Mouse (Mus musculus): Measurements from ENCODE around the gene Hyou1. TPM values are rescaled to one million over a fixed set of nuclear protein-coding genes. Genes with fewer than 3 reads are reported as not detected.

Gene Hyou1
- 246 and 320 TPM in 2 replicates for total RNA-seq (2012; rRNA removed)

DNA sequence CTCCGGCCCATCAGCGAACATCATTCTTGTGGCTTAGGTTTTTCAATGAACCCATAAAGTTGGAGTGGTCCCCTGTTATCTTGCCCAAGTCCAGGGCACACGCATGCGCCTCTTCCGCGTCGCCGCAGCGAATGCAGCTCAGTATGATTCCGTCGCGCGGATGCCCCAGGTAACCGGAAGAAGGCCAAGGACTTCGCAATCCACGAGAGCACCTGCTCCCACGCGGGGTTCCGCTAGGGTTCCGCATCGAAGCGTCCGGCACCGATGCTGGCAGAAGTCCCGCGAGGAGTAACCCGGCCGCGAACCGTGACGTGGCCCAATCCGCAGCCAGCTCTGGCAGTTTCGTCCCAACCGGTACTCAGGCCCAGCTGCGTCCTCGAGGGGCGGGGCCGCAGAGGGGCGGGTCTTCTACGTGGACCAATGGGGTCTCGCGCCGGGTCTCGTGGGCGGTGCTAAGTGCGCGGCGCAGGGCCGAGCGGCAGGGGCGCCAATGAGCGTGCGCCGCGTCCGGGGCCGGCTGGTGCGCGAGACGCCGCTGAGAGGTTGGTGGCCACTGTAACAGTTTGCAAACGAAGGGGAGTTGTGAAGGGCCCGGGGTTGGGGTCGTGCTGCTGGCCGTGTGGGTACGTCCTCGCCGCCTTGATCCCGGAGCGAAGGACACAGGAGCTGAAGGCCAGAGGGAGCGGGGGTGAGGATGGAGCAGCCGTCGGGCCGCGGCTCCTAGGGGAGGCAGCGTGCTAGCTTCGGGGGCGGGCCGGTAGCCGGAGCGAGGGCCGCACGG, at the start of gene Hyou1:
Gene Hyou1, plus strand, starts transcription at position 437 of the 781 bp plus-strand sequence.
- TF ChIP-seq CHD2 (IDR thresholded peaks at IDR 0.05; ENCODE audit: low read depth, low read length) (peak; percentile 92), ZC3H11A (IDR thresholded peaks at IDR 0.05; ENCODE audit: borderline replicate concordance, low read depth, low read length) (no peak), HCFC1 (IDR thresholded peaks at IDR 0.05; ENCODE audit: borderline replicate concordance, insufficient read depth, low read length) (0 out of 2 replicates have a peak, but pooled peaks have one; percentile 35), MAFK (IDR thresholded peaks at IDR 0.05; ENCODE audit: insufficient read depth, low read depth, low read length) (no peak), ZNF384 (IDR thresholded peaks at IDR 0.05; ENCODE audit: low read depth, low read length) (no peak)
- Histone ChIP-seq H3K9ac (ENCODE audit: insufficient read depth, low read depth, low read length, poor library complexity, severe bottlenecking) (peak within 1 kb of the TSS; percentile 94), H3K36me3 (ENCODE audit: control insufficient read depth, insufficient read depth, low read length, poor library complexity, severe bottlenecking) (peaks cover 25% of the 10 kb centered on the region), H3K4me3 (ENCODE audit: insufficient read depth in 1 of 2, low read depth in 1 of 2, low read length in 2 of 2, poor library complexity in 1 of 2, severe bottlenecking in 1 of 2) (peak within 1 kb of the TSS; percentile 88 to 93), H3K4me1 (ENCODE audit: control insufficient read depth in 2 of 2, insufficient read depth in 2 of 2, low read length in 2 of 2, poor library complexity in 1 of 2) (peaks cover 6 to 7% of the 10 kb centered on the region in 2 experiments; a peak in 2 of 4 replicates), H3K27ac (ENCODE audit: insufficient read depth, low read depth, low read length, poor library complexity, severe bottlenecking) (peak within 1 kb of the TSS; percentile 80), H3K9me3 (ENCODE audit: control insufficient read depth, insufficient read depth, low read depth, low read length) (no peaks in the 10 kb centered on the region)
- in situ Hi-C loops (cut with MboI; ENCODE audit: low sequenced_read_pairs in 2 of 2, unreplicated experiment in 2 of 2) = no loop called here
- peak; percentile 94 for DNase-seq (ENCODE audit: low read depth, low spot score)

DNA sequence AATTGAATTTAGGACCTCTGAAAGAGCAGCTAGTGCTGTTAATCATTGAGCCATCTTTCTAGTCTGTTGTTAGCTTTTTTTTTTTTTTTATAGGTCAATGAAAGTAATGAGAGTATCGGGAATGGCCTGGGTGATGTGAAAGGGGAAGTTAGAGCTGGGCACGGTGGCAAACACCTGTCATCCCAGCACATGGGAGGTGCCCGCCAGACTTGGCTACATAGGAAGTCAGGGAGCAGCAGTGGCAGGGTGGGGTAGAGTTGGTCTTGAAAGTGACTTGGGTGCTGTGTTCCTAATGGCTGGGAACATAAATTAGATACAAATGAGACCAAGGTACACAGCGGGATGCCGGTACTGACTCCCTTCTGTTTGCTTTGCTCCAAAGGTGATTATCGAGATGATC, 48.6 kb upstream of the Hyou1 start:
- Histone ChIP-seq H3K4me1 (ENCODE audit: control insufficient read depth in 2 of 2, insufficient read depth in 2 of 2, low read length in 2 of 2, poor library complexity in 1 of 2) (peaks cover 0 to 6% of the 10 kb centered on the region in 2 experiments; a peak in 1 of 4 replicates), H3K4me3 (ENCODE audit: insufficient read depth in 1 of 2, low read depth in 1 of 2, low read length in 2 of 2, poor library complexity in 1 of 2, severe bottlenecking in 1 of 2) (no peak overlapping the region), H3K9me3 (ENCODE audit: control insufficient read depth, insufficient read depth, low read depth, low read length) (no peaks in the 10 kb centered on the region), H3K9ac (ENCODE audit: insufficient read depth, low read depth, low read length, poor library complexity, severe bottlenecking) (no peak overlapping the region), H3K36me3 (ENCODE audit: control insufficient read depth, insufficient read depth, low read length, poor library complexity, severe bottlenecking) (peaks cover 19% of the 10 kb centered on the region; the same call in 1 of the 2 replicates), H3K27ac (ENCODE audit: insufficient read depth, low read depth, low read length, poor library complexity, severe bottlenecking) (no peak overlapping the region)
- no peak for TF ChIP-seq ZNF384 (IDR thresholded peaks at IDR 0.05; ENCODE audit: low read depth, low read length)
- TF ChIP-seq ZC3H11A (IDR thresholded peaks at IDR 0.05; ENCODE audit: borderline replicate concordance, low read depth, low read length) = no peak
- no peak for TF ChIP-seq HCFC1 (IDR thresholded peaks at IDR 0.05; ENCODE audit: borderline replicate concordance, insufficient read depth, low read length)
- no peak for TF ChIP-seq MAFK (IDR thresholded peaks at IDR 0.05; ENCODE audit: insufficient read depth, low read depth, low read length)
- TF ChIP-seq CHD2 (IDR thresholded peaks at IDR 0.05; ENCODE audit: low read depth, low read length) = no peak
- in situ Hi-C loops (cut with MboI; ENCODE audit: low sequenced_read_pairs in 2 of 2, unreplicated experiment in 2 of 2) = no loop called here
- DNase-seq (ENCODE audit: low read depth, low spot score) = no peak

DNA sequence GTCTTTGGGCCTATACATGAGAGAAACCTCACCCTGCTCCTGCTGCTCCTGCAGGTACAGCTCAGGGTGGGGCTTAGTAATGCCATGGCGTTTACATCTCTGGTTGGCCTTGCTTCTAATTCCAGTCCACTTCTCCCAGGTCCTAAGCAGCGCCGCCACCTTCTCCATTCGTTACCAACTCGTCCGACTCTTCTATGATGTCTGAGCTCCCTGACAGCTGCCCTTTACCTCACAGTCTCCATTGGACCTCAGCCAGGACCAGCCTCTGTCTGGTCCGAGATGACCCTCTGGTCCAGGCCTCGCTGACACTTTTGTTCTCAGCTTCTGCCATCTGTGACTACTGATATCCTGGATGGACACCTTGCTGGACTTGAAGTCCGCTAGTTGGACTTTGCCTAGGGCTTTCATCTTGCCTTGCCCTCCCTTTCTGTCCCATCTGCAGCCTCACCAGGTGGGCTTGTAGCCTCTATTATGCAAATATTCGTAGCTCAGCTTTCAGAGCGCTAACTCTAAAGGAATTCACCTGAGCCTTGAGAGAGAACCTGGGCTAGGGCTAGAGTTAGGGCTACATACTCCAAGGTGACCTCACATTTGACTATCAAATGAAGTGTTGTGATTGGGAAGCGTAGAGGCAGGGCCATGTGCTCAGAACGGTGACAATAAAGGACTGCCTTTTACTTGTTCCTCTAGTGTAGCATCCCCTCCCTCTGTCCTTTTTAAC, 46.2 kb upstream of the Hyou1 start:
- Histone ChIP-seq H3K27ac (ENCODE audit: insufficient read depth, low read depth, low read length, poor library complexity, severe bottlenecking) (peak overlapping the region; percentile 87; the same call in 1 of the 2 replicates), H3K4me3 (ENCODE audit: insufficient read depth in 1 of 2, low read depth in 1 of 2, low read length in 2 of 2, poor library complexity in 1 of 2, severe bottlenecking in 1 of 2) (peak overlapping the region; percentile 48 to 54; a peak in 3 of 4 replicates), H3K9ac (ENCODE audit: insufficient read depth, low read depth, low read length, poor library complexity, severe bottlenecking) (no peak overlapping the region), H3K36me3 (ENCODE audit: control insufficient read depth, insufficient read depth, low read length, poor library complexity, severe bottlenecking) (peaks cover 30% of the 10 kb centered on the region), H3K9me3 (ENCODE audit: control insufficient read depth, insufficient read depth, low read depth, low read length) (no peaks in the 10 kb centered on the region), H3K4me1 (ENCODE audit: control insufficient read depth in 2 of 2, insufficient read depth in 2 of 2, low read length in 2 of 2, poor library complexity in 1 of 2) (peaks cover 0 to 7% of the 10 kb centered on the region in 2 experiments; a peak in 1 of 4 replicates)
- in situ Hi-C loops (cut with MboI; ENCODE audit: low sequenced_read_pairs in 2 of 2, unreplicated experiment in 2 of 2) = no loop called here
- no peak for TF ChIP-seq MAFK (IDR thresholded peaks at IDR 0.05; ENCODE audit: insufficient read depth, low read depth, low read length)
- TF ChIP-seq HCFC1 (IDR thresholded peaks at IDR 0.05; ENCODE audit: borderline replicate concordance, insufficient read depth, low read length) = no peak
- no peak for TF ChIP-seq ZC3H11A (IDR thresholded peaks at IDR 0.05; ENCODE audit: borderline replicate concordance, low read depth, low read length)
- TF ChIP-seq ZNF384 (IDR thresholded peaks at IDR 0.05; ENCODE audit: low read depth, low read length) = no peak
- no peak for TF ChIP-seq CHD2 (IDR thresholded peaks at IDR 0.05; ENCODE audit: low read depth, low read length)
- peak; percentile 56 for DNase-seq (ENCODE audit: low read depth, low spot score)

DNA sequence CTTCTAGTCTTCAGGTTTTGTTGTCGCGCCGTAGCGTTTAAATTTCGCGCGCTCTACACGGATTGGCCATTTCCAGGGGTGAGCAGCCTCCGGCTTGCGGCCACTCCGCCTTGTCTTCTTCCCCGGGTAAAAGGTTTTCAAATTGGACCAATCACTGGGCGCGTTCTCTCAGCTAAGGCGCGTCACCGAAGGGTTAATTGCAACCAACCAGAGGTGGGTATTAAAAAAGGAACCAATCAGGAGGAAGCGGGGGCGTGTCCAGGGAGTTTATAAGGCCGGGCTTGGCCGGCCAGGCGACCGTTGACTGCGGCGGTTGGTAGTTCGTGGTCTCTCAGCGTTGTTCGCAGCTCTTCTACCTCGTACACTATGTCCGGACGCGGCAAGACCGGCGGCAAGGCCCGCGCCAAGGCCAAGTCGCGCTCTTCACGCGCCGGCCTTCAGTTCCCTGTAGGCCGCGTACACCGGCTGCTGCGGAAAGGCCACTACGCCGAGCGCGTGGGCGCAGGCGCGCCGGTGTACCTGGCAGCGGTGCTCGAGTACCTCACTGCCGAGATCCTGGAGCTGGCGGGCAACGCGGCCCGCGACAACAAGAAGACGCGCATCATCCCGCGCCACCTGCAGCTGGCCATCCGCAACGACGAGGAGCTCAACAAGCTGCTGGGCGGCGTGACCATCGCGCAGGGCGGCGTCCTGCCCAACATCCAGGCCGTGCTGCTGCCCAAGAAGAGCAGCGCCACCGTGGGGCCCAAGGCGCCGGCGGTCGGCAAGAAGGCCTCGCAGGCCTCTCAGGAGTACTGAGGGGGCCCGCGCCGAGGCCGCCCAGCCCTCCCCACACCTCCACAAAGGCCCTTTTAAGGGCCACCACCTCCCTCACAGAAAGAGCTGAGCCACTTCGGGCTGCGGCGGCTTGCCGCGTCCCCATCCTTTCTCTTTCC, 44.6 kb upstream of the Hyou1 start, which contains the start of gene H2afx:
Gene H2afx, plus strand, starts transcription at position 299 of the 935 bp plus-strand sequence.
- in situ Hi-C loops (cut with MboI; ENCODE audit: low sequenced_read_pairs in 2 of 2, unreplicated experiment in 2 of 2) = no loop called here
- H3K4me3 ChIP-seq (ENCODE audit: insufficient read depth in 1 of 2, low read depth in 1 of 2, low read length in 2 of 2, poor library complexity in 1 of 2, severe bottlenecking in 1 of 2) = peak within 1 kb of the TSS; percentile 89 to 91
- TF ChIP-seq HCFC1 (IDR thresholded peaks at IDR 0.05; ENCODE audit: borderline replicate concordance, insufficient read depth, low read length) (peak; percentile 58; the same call in 1 of the 2 replicates), ZC3H11A (IDR thresholded peaks at IDR 0.05; ENCODE audit: borderline replicate concordance, low read depth, low read length) (no peak), CHD2 (IDR thresholded peaks at IDR 0.05; ENCODE audit: low read depth, low read length) (peak; percentile 84), ZNF384 (IDR thresholded peaks at IDR 0.05; ENCODE audit: low read depth, low read length) (no peak), MAFK (IDR thresholded peaks at IDR 0.05; ENCODE audit: insufficient read depth, low read depth, low read length) (no peak)
- H3K27ac ChIP-seq (ENCODE audit: insufficient read depth, low read depth, low read length, poor library complexity, severe bottlenecking) = peak within 1 kb of the TSS; percentile 87
- DNase-seq (ENCODE audit: low read depth, low spot score) = peak; percentile 98
- peak within 1 kb of the TSS; percentile 92 for H3K9ac ChIP-seq (ENCODE audit: insufficient read depth, low read depth, low read length, poor library complexity, severe bottlenecking)
- peaks cover 27% of the 10 kb centered on the region for H3K36me3 ChIP-seq (ENCODE audit: control insufficient read depth, insufficient read depth, low read length, poor library complexity, severe bottlenecking)
- no peaks in the 10 kb centered on the region for H3K9me3 ChIP-seq (ENCODE audit: control insufficient read depth, insufficient read depth, low read depth, low read length)
- H3K4me1 ChIP-seq (ENCODE audit: control insufficient read depth in 2 of 2, insufficient read depth in 2 of 2, low read length in 2 of 2, poor library complexity in 1 of 2) = peaks cover 0 to 7% of the 10 kb centered on the region in 2 experiments; a peak in 1 of 4 replicates
